Mouse (Mus musculus): ENCODE results near the gene Adprm. TPM values are rescaled to one million over a fixed set of nuclear protein-coding genes. Genes with fewer than 3 reads are reported as not detected.

The Adprm gene
- polyA plus RNA-seq, 1 experiment from 2014 or later, result 20.4 TPM

GRCm38 (mm10) chr11:66993674-66994073 is 58.7 kb downstream of the Adprm start:
- H3K4me3 ChIP-seq (ENCODE audit: control insufficient read depth in 1 of 2, insufficient read depth in 1 of 2, low read depth in 1 of 2, low read length in 2 of 2), result no peak overlapping the region
- H3K9me3 ChIP-seq (ENCODE audit: control insufficient read depth, low read length), result no peaks in the 10 kb centered on the region
- H3K9ac ChIP-seq (ENCODE audit: low read length), result no peak overlapping the region
- peaks cover 5 to 10% of the 10 kb centered on the region in 2 experiments for H3K4me1 ChIP-seq (ENCODE audit: control insufficient read depth in 2 of 2, insufficient read depth in 2 of 2, low read length in 2 of 2)
- H3K4me2 ChIP-seq (ENCODE audit: low read length), result no peak overlapping the region
- H3K36me3 ChIP-seq (ENCODE audit: control insufficient read depth, insufficient read depth, low read length), result no peaks in the 10 kb centered on the region
- H3K27me3 ChIP-seq (ENCODE audit: control insufficient read depth, insufficient read depth, low read length), result no peaks in the 10 kb centered on the region
- no peak overlapping the region for H3K27ac ChIP-seq (replicated peaks in 1 of 2; ENCODE audit: control insufficient read depth in 1 of 2, insufficient read depth in 1 of 2, low read depth in 2 of 2, low read length in 2 of 2)
- WGBS, result 28% methylated on average over 1 of the region's 1 CpGs
- no peak for ATAC-seq (ENCODE audit: insufficient number of reproducible peaks, insufficient read depth, low FRiP score, low read depth)

- Histone ChIP-seq H3K4me2 (ENCODE audit: low read length) (no peak overlapping the region), H3K27ac (replicated peaks in 1 of 2; ENCODE audit: control insufficient read depth in 1 of 2, insufficient read depth in 1 of 2, low read depth in 2 of 2, low read length in 2 of 2) (no peak overlapping the region), H3K9ac (ENCODE audit: low read length) (no peak overlapping the region), H3K4me1 (ENCODE audit: control insufficient read depth in 2 of 2, insufficient read depth in 2 of 2, low read length in 2 of 2) (no peaks in the 10 kb centered on the region), H3K36me3 (ENCODE audit: control insufficient read depth, insufficient read depth, low read length) (no peaks in the 10 kb centered on the region), H3K4me3 (ENCODE audit: control insufficient read depth in 1 of 2, insufficient read depth in 1 of 2, low read depth in 1 of 2, low read length in 2 of 2) (no peak overlapping the region), H3K27me3 (ENCODE audit: control insufficient read depth, insufficient read depth, low read length) (no peaks in the 10 kb centered on the region), H3K9me3 (ENCODE audit: control insufficient read depth, low read length) (no peaks in the 10 kb centered on the region)
- ATAC-seq (ENCODE audit: insufficient number of reproducible peaks, insufficient read depth, low FRiP score, low read depth), result no peak
- 65% methylated on average over 2 of the region's 2 CpGs for WGBS
Observed at GRCm38 (mm10) chr11:66992150-66992549, 60.2 kb downstream of the Adprm start.

Small RNA genes within 50 kb of the gene (microRNA-seq; reads per million reads assigned to microRNA genes)
- gene Mir6923, result not detected

Other genes with a start within 250 kb of the Adprm start
- gene Pirt, start 140.6 kb downstream of the Adprm start, polyA plus RNA-seq (2014; fragmentation: Nextera tagmentation; extraction: Ambion mirVana), result 8.6 and 8.9 TPM in 2 replicates
- gene Tmem238l, start 96.0 kb downstream of the Adprm start, polyA plus RNA-seq (2014; fragmentation: Nextera tagmentation; extraction: Ambion mirVana), result 0.22 TPM in 1 of 2 replicates, not detected in the other
- gene Tmem220, start 27.4 kb downstream of the Adprm start, polyA plus RNA-seq (2014; fragmentation: Nextera tagmentation; extraction: Ambion mirVana), result 1.7 and 2.5 TPM in 2 replicates
- 20.4 and 23.1 TPM in 2 replicates for gene Sco1, start 76 bp upstream of the Adprm start, polyA plus RNA-seq (2014; fragmentation: Nextera tagmentation; extraction: Ambion mirVana)
- 0.57 TPM in 1 of 2 replicates, not detected in the other for gene Myh3, start 25.7 kb upstream of the Adprm start, polyA plus RNA-seq (2014; fragmentation: Nextera tagmentation; extraction: Ambion mirVana)
- gene Myh2, start 118.4 kb upstream of the Adprm start, polyA plus RNA-seq (2014; fragmentation: Nextera tagmentation; extraction: Ambion mirVana), result not detected in 2 replicates
- 0.28 and 0.30 TPM in 2 replicates for gene Myh1, start 147.5 kb upstream of the Adprm start, polyA plus RNA-seq (2014; fragmentation: Nextera tagmentation; extraction: Ambion mirVana)
- not detected in 2 replicates for gene Myh4, start 185.4 kb upstream of the Adprm start, polyA plus RNA-seq (2014; fragmentation: Nextera tagmentation; extraction: Ambion mirVana)
- 1.0 and 1.1 TPM in 2 replicates for gene Myh8, start 224.5 kb upstream of the Adprm start, polyA plus RNA-seq (2014; fragmentation: Nextera tagmentation; extraction: Ambion mirVana)